Mouse (Mus musculus) CH12.LX (cell line): ENCODE measurements around the gene Pmpca. TPM values are rescaled to one million over a fixed set of nuclear protein-coding genes. Genes with fewer than 3 reads are reported as not detected.

Experiments used
- DNase-seq: peaks from one replicate; pipeline ENCODE4 v3.0.0-alpha.2; 2013; ENCODE audit errors: extremely low read depth
- H3K27ac ChIP-seq: 2 replicates; pipeline ENCODE4 v1.5.1; 2012; ENCODE audit warnings: low read depth, mild to moderate bottlenecking, control low read depth, moderate library complexity; ENCODE audit not compliant: insufficient read depth
- H3K27me3 ChIP-seq: replicated peaks from 2 replicates; pipeline ENCODE3; 2012; ENCODE audit warnings: inconsistent platforms
- H3K36me3 ChIP-seq, 2 experiments: replicated peaks in 1 of 2; 2 replicates each; pipeline versions ENCODE3 to v1.6.1; 2012; ENCODE audit warnings: inconsistent platforms in 1 of 2, low read length in 1 of 2, mild to moderate bottlenecking in 1 of 2, mixed read lengths in 1 of 2, moderate library complexity in 1 of 2; ENCODE audit not compliant: control insufficient read depth in 1 of 2, insufficient read depth in 1 of 2
- H3K4me1 ChIP-seq, 2 experiments: 2 replicates each; pipeline ENCODE4 v1.6.1; 2012; ENCODE audit warnings: inconsistent platforms in 1 of 2, moderate library complexity in 1 of 2; ENCODE audit not compliant: insufficient read depth in 2 of 2, control insufficient read depth in 1 of 2
- H3K4me2 ChIP-seq: 2 replicates; pipeline ENCODE4 v1.6.1; 2012; ENCODE audit warnings: low read depth, mild to moderate bottlenecking, control low read depth; ENCODE audit not compliant: poor library complexity, insufficient read depth, severe bottlenecking
- H3K4me3 ChIP-seq, 3 experiments: fragments of 150-350 bp in 1 of 3; sonication (generic) in 1 of 3; replicated peaks in 1 of 3; 2 replicates each; pipeline versions ENCODE3 to v1.5.1; 2011 to 2012; ENCODE audit warnings: low read depth in 2 of 3, low read length in 2 of 3, mild to moderate bottlenecking in 2 of 3, moderate library complexity in 2 of 3, control low read depth in 1 of 3, improper control_type of control experiment in 1 of 3, inconsistent platforms in 1 of 3, mixed read lengths in 1 of 3; ENCODE audit not compliant: poor library complexity in 1 of 3
- H3K79me2 ChIP-seq: replicated peaks from 2 replicates; pipeline ENCODE4 v1.6.1; 2012; ENCODE audit warnings: mild to moderate bottlenecking, moderate library complexity; ENCODE audit not compliant: control insufficient read depth, poor library complexity, insufficient read depth, severe bottlenecking; ENCODE audit errors: extremely low read depth
- H3K9ac ChIP-seq: 2 replicates; pipeline ENCODE4 v1.6.1; 2012; ENCODE audit warnings: low read depth, mild to moderate bottlenecking, control low read depth, moderate library complexity; ENCODE audit not compliant: insufficient read depth
- H3K9me3 ChIP-seq: replicated peaks from 2 replicates; pipeline ENCODE3; 2012; ENCODE audit warnings: low read length, inconsistent platforms, mixed read lengths
- CHD2 ChIP-seq: IDR thresholded peaks from 2 replicates; pipeline ENCODE4 v1.6.1; 2011; ENCODE audit warnings: low read length, improper control_type of control experiment
- E2F4 ChIP-seq: IDR thresholded peaks from 2 replicates; pipeline ENCODE4 v1.6.1; 2011; ENCODE audit warnings: low read depth, low read length, improper control_type of control experiment; ENCODE audit not compliant: insufficient replicate concordance
- KAT2A ChIP-seq: IDR thresholded peaks from 2 replicates; pipeline ENCODE4 v1.6.1; 2012; ENCODE audit warnings: low read length, improper control_type of control experiment, inconsistent platforms; ENCODE audit not compliant: insufficient replicate concordance
- MAFK ChIP-seq: IDR thresholded peaks from 2 replicates; pipeline ENCODE4 v1.6.1; 2011; ENCODE audit warnings: low read length, improper control_type of control experiment; ENCODE audit not compliant: insufficient replicate concordance
- MAX ChIP-seq: IDR thresholded peaks from 2 replicates; pipeline ENCODE4 v1.6.1; 2011; ENCODE audit warnings: low read length, improper control_type of control experiment
- MAZ ChIP-seq: IDR thresholded peaks from 2 replicates; pipeline ENCODE4 v1.6.1; 2012; ENCODE audit warnings: low read depth, mild to moderate bottlenecking, inconsistent platforms, low read length, improper control_type of control experiment, moderate library complexity
- MXI1 ChIP-seq: IDR thresholded peaks from 2 replicates; pipeline ENCODE4 v1.6.1; 2011; ENCODE audit warnings: mild to moderate bottlenecking, low read depth, low read length, improper control_type of control experiment
- NELFE ChIP-seq: IDR thresholded peaks from 2 replicates; pipeline ENCODE4 v1.6.1; 2011; ENCODE audit warnings: low read depth, low read length, improper control_type of control experiment
- PAX5 ChIP-seq: IDR thresholded peaks from 2 replicates; pipeline ENCODE4 v1.6.1; 2012; ENCODE audit warnings: low read length, inconsistent platforms, mixed read lengths
- POLR2A ChIP-seq: IDR thresholded peaks from 2 replicates; pipeline ENCODE4 v1.6.1; 2011; ENCODE audit warnings: low read depth, mild to moderate bottlenecking, improper control_type of control experiment, low read length
- RCOR1 ChIP-seq: conservative IDR thresholded peaks from 2 replicates; pipeline ENCODE4 v1.6.1; 2012; ENCODE audit warnings: low read depth, mild to moderate bottlenecking, inconsistent platforms, low read length, improper control_type of control experiment
- SIN3A ChIP-seq: IDR thresholded peaks from 2 replicates; pipeline ENCODE4 v1.6.1; 2012; ENCODE audit warnings: low read length, improper control_type of control experiment, inconsistent platforms
- TBP ChIP-seq: conservative IDR thresholded peaks from 2 replicates; pipeline ENCODE4 v1.6.1; 2011; ENCODE audit warnings: low read depth, low read length, improper control_type of control experiment
- TCF12 ChIP-seq: IDR thresholded peaks from 2 replicates; pipeline ENCODE4 v1.6.1; 2014; ENCODE audit warnings: low read depth, mild to moderate bottlenecking, inconsistent platforms, low read length, improper control_type of control experiment
- UBTF ChIP-seq: IDR thresholded peaks from 2 replicates; pipeline ENCODE4 v1.6.1; 2012; ENCODE audit warnings: low read depth, mild to moderate bottlenecking, inconsistent platforms, low read length, improper control_type of control experiment, moderate library complexity
- USF1 ChIP-seq: IDR thresholded peaks from 2 replicates; pipeline ENCODE4 v1.6.1; 2014; ENCODE audit warnings: low read depth, mild to moderate bottlenecking, inconsistent platforms, low read length, improper control_type of control experiment
- USF2 ChIP-seq: conservative IDR thresholded peaks from 2 replicates; pipeline ENCODE4 v1.6.1; 2011; ENCODE audit warnings: low read depth, low read length, improper control_type of control experiment
- ZKSCAN1 ChIP-seq: IDR thresholded peaks from 2 replicates; pipeline ENCODE4 v1.6.1; 2012; ENCODE audit warnings: low read depth, inconsistent platforms, low read length, improper control_type of control experiment, borderline replicate concordance
- ZMIZ1 ChIP-seq: IDR thresholded peaks from 2 replicates; pipeline ENCODE4 v1.6.1; 2012; ENCODE audit warnings: low read depth, mild to moderate bottlenecking, inconsistent platforms, low read length, improper control_type of control experiment
- ZNF384 ChIP-seq: IDR thresholded peaks from 2 replicates; pipeline ENCODE4 v1.6.1; 2012; ENCODE audit warnings: low read depth, low read length, improper control_type of control experiment, inconsistent platforms
- dilution Hi-C: fragments of 300-500 bp; cut with MboI; formaldehyde crosslinking; loops from 2 replicates; pipeline ENCODE4 v1.14.3; 2020; ENCODE audit warnings: low sequenced_read_pairs; ENCODE audit not compliant: extremely low pct_unique_long_range_greater_than_20kb, extremely low pct_ligation_motif_present
- in situ Hi-C: fragments of 300-500 bp; cut with MboI; formaldehyde crosslinking; loops from 3 replicates; pipeline ENCODE4 v1.14.3; 2019; ENCODE audit warnings: low sequenced_read_pairs, low pct_ligation_motif_present, low pct_unique_long_range_greater_than_20kb, mixed read lengths
- polyA plus RNA-seq: library from polyadenylated mRNA; unstranded; fragments of >175 nt; gene quantifications from 2 replicates; pipeline ENCODE4 v1.2.1, GENCODE M21; 2012; ENCODE audit warnings: low read depth; ENCODE audit not compliant: insufficient read length
- total RNA-seq, 2 experiments: library from RNA; depleted of rRNA; stranded (reverse); fragments of 300-350 nt in 1 of 2; fragments of >200 nt in 1 of 2; gene quantifications; 2 replicates each; pipeline ENCODE4 v1.2.3; 2012 to 2014

Pmpca gene
- total and polyA plus RNA-seq, 3 experiments = 74.7 to 143 (median 79.5) TPM

- Histone ChIP-seq H3K79me2 (peaks cover 37% of the 10 kb centered on the region), H3K36me3 (peaks cover 41 to 54% of the 10 kb centered on the region in 2 experiments), H3K4me1 (peaks cover 2 to 38% of the 10 kb centered on the region in 2 experiments), H3K27ac (no peak overlapping the region), H3K27me3 (no peaks in the 10 kb centered on the region), H3K4me3 (no peak overlapping the region), H3K4me2 (no peak overlapping the region), H3K9me3 (no peaks in the 10 kb centered on the region), H3K9ac (no peak overlapping the region)
- no peak for TF ChIP-seq RCOR1
- TF ChIP-seq CHD2 = no peak
- no peak for TF ChIP-seq MAFK
- no peak for TF ChIP-seq SIN3A
- TF ChIP-seq NELFE = no peak
- no peak for TF ChIP-seq USF2
- TF ChIP-seq ZNF384 = no peak
- no peak for TF ChIP-seq MXI1
- TF ChIP-seq MAZ = no peak
- TF ChIP-seq ZMIZ1 = no peak
- no peak for TF ChIP-seq USF1
- no peak for TF ChIP-seq ZKSCAN1
- no peak for TF ChIP-seq KAT2A
- no peak for TF ChIP-seq E2F4
- no peak for TF ChIP-seq TCF12
- TF ChIP-seq TBP = no peak
- in situ Hi-C loops (no loop called here), dilution Hi-C loops (no loop called here)
- no peak for DNase-seq
Observed at GRCm38 (mm10) chr2:26441688-26442087, 52.5 kb downstream of the Pmpca start.

GRCm38 (mm10) chr2:26442843-26443242 is 53.7 kb downstream of the Pmpca start:
- Histone ChIP-seq H3K4me2 (no peak overlapping the region), H3K9me3 (no peaks in the 10 kb centered on the region), H3K79me2 (peaks cover 35% of the 10 kb centered on the region), H3K36me3 (peaks cover 36 to 48% of the 10 kb centered on the region in 2 experiments), H3K9ac (no peak overlapping the region), H3K4me3 (no peak overlapping the region), H3K27me3 (no peaks in the 10 kb centered on the region), H3K4me1 (peaks cover 9 to 42% of the 10 kb centered on the region in 2 experiments)
- no peak for DNase-seq
- in situ Hi-C loops (no loop called here), dilution Hi-C loops (no loop called here)
- TF ChIP-seq PAX5 (no peak), ZKSCAN1 (no peak), POLR2A (no peak), RCOR1 (no peak), MAX (no peak), E2F4 (no peak), TBP (no peak), CHD2 (no peak), UBTF (no peak)
- TF ChIP-seq, all 38 proteins: peak for 0
- no peak overlapping the region for H3K27ac ChIP-seq
